13 mouse cellular contexts compared by ENCODE assay signal in the genomic region with DNA sequence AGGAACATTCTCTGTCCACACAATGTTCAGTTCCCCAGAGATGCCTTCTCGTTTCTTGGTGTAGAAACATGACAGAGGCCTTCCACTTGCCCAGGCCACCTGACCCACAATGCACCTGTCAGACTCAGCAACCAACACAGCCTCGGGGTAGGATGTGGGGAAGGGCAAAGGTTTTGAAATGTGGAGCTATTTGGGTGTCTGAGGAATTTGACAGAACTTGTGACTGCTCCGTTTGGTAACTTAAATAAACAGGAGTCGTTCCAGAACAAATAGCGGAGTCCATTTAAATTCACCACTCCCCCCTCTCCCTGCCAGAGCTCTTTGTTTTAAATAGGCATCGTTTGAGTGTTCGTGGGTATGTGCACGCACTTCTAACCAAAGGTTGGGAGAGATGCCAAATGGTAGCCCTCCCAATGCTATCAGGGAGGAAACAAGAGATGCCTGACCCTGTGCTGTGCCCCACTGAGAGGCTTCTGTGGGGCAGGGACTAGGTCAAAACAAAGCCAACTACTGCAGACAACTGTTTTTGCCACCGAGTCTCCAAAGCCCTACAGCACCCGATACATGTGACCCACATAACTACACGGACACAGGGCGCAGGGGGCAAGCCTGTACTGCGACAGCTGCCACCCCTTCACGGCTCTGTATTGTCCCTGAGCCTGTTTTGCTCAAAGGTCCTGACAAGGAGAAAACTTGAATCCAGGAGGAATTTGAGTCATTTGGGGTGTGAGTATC. TPM values are rescaled to one million over a fixed set of nuclear protein-coding genes. Genes with fewer than 3 reads are reported as not detected.
DNase-seq lines count a peak whose midpoint lies in the region; ATAC-seq lines count a peak whose summit lies in the region.
"Had no signal": no experiment of that assay in that cellular context is flagged by ENCODE, and none has a peak within 500 bp of the region (broad histone marks: within the 10 kb centered on the region; RNA-seq: fewer than 3 reads in every experiment).

No protein-coding gene starts in this region.

- no peak overlapping the region for H3K9ac ChIP-seq in intestine, embryonic 15.5 days
- H3K9ac ChIP-seq: forebrain, embryonic 15.5 days; hindbrain, embryonic 14.5 days; liver, embryonic 12.5 days had no signal

- no peaks in the 10 kb centered on the region for H3K79me2 ChIP-seq in macrophage (ENCODE audit: inconsistent target)

- H3K27me3 ChIP-seq in heart, embryonic 10.5 days (ENCODE audit: insufficient read depth, poor library complexity, severe bottlenecking), result no peaks in the 10 kb centered on the region
- no peaks in the 10 kb centered on the region for H3K27me3 ChIP-seq in megakaryocyte, embryonic 14.5 days (replicated peaks)
- H3K27me3 ChIP-seq in intestine, embryonic 15.5 days (replicated peaks), result no peaks in the 10 kb centered on the region
- H3K27me3 ChIP-seq: forebrain, embryonic 15.5 days had no signal

- DNase-seq in heart, adult 11 months, result peak; percentile 91
- DNase-seq in heart, embryonic 10.5 days (ENCODE audit: low spot score), result no peak
- peak; percentile 69 for DNase-seq in kidney, adult 9 months
- no peak for DNase-seq in spleen, postnatal 36 days (ENCODE audit: low spot score in 2 of 2)
- DNase-seq: gastrocnemius, postnatal 14 days; right cerebral cortex, postnatal 4 days had no signal

- ATAC-seq in megakaryocyte, adult 5-6 weeks (ENCODE audit: poor library complexity, severe bottlenecking), result no peak
- no peak for ATAC-seq in intestine, embryonic 15.5 days
- ATAC-seq: forebrain, embryonic 15.5 days; liver, embryonic 12.5 days had no signal

- WGBS in heart, embryonic 10.5 days, result 60% methylated on average over 14 of the region's 14 CpGs
- WGBS in macrophage (ENCODE audit: missing documents), result 54% methylated on average over 14 of the region's 14 CpGs
- 49% methylated on average over 14 of the region's 14 CpGs for WGBS in intestine, embryonic 15.5 days

- no peak overlapping the region for H3K4me2 ChIP-seq in intestine, embryonic 15.5 days (replicated peaks)
- H3K4me2 ChIP-seq: forebrain, embryonic 15.5 days; hindbrain, embryonic 14.5 days; liver, embryonic 12.5 days had no signal

- H3K4me1 ChIP-seq in heart, embryonic 10.5 days, result peaks cover 24% of the 10 kb centered on the region
- H3K4me1 ChIP-seq in megakaryocyte, embryonic 14.5 days, result peaks cover 77% of the 10 kb centered on the region
- H3K4me1 ChIP-seq in intestine, embryonic 15.5 days (replicated peaks), result 0 out of 2 replicates have a peak, but pooled peaks cover 2% of the 10 kb centered on the region
- H3K4me1 ChIP-seq: forebrain, embryonic 15.5 days had no signal

- no peaks in the 10 kb centered on the region for H3K9me3 ChIP-seq in heart, embryonic 10.5 days
- H3K9me3 ChIP-seq in megakaryocyte, embryonic 14.5 days, result peaks cover 4% of the 10 kb centered on the region; the same call in 1 of the 2 replicates
- H3K9me3 ChIP-seq in intestine, embryonic 15.5 days, result no peaks in the 10 kb centered on the region
- H3K9me3 ChIP-seq: forebrain, embryonic 15.5 days; liver, embryonic 12.5 days had no signal

- no peak overlapping the region for H3K4me3 ChIP-seq in heart, embryonic 10.5 days
- peak overlapping the region; percentile 59 for H3K4me3 ChIP-seq in megakaryocyte, embryonic 14.5 days (replicated peaks)
- H3K4me3 ChIP-seq in macrophage (ENCODE audit: inconsistent target), result no peak overlapping the region
- H3K4me3 ChIP-seq in intestine, embryonic 15.5 days (replicated peaks), result no peak overlapping the region
- H3K4me3 ChIP-seq: forebrain, embryonic 15.5 days; liver, embryonic 12.5 days had no signal

- H3K27ac ChIP-seq in heart, embryonic 10.5 days, result no peak overlapping the region
- H3K27ac ChIP-seq in macrophage, result 0 out of 2 replicates have a peak overlapping the region, but pooled peaks have one; percentile 13
- H3K27ac ChIP-seq in intestine, embryonic 15.5 days, result no peak overlapping the region
- H3K27ac ChIP-seq: forebrain, embryonic 15.5 days; hindbrain, embryonic 14.5 days; liver, embryonic 12.5 days had no signal

- H3K36me3 ChIP-seq in heart, embryonic 10.5 days, result no peaks in the 10 kb centered on the region
- H3K36me3 ChIP-seq in megakaryocyte, embryonic 14.5 days (replicated peaks; ENCODE audit: low read length), result no peaks in the 10 kb centered on the region
- H3K36me3 ChIP-seq in macrophage (ENCODE audit: inconsistent target), result 0 out of 2 replicates have a peak, but pooled peaks cover 4% of the 10 kb centered on the region
- no peaks in the 10 kb centered on the region for H3K36me3 ChIP-seq in intestine, embryonic 15.5 days
- H3K36me3 ChIP-seq: forebrain, embryonic 15.5 days; liver, embryonic 12.5 days had no signal

RNA-seq across cellular contexts. Expression of gene Cd180, which starts 23.7 kb away (rescaled TPM):
- polyA plus RNA-seq in heart, embryonic 10.5 days (2016; fragmentation: Nextera tagmentation; extraction: Ambion mirVana), result 0.34 and 0.58 TPM in 2 replicates
- polyA plus RNA-seq in megakaryocyte, embryonic 14.5 days (2012; ENCODE audit: insufficient read depth, low replicate concordance), result 1.5 TPM in 2 replicates
- 223 and 239 TPM in 2 replicates for total RNA-seq in megakaryocyte, adult 5-6 weeks (2015)
- 49.9 and 60.6 TPM in 2 replicates for total RNA-seq in megakaryocyte, adult 5-6 weeks (2017)
- 1,000 to 10,000 TPM in 1 of 26 experiments, 100 to 1,000 TPM in 25; 201 to 1,028 (median 508) TPM for total RNA-seq in macrophage (2018; cell fraction: chromatin; rRNA removed)
- total RNA-seq in macrophage (2018; cell fraction: cytosol; rRNA removed), result 100 to 1,000 TPM; 376 to 879 (median 604) TPM
- 1,000 to 10,000 TPM in 4 of 26 experiments, 100 to 1,000 TPM in 22; 480 to 1,145 (median 738) TPM for total RNA-seq in macrophage (2018; cell fraction: nucleus; rRNA removed)
- 303 to 726 TPM (median 382 TPM) in 3 replicates for polyA plus RNA-seq in macrophage (2018)
- polyA plus RNA-seq in intestine, embryonic 15.5 days (2015; fragmentation: Nextera tagmentation; extraction: Ambion mirVana), result 0.49 and 0.66 TPM in 2 replicates

Comparison
In these comparisons a context has a peak if more than half of its experiments do, and no peak if none do; other contexts are left out.
1. DNase-seq: peak in heart, adult 11 months (single experiment) and kidney, adult 9 months (single experiment); none in heart, embryonic 10.5 days (single experiment) and spleen, postnatal 36 days (0 of 2).
2. RNA of gene Cd180, which starts 23.7 kb away (polyA plus RNA-seq): 303 to 726 TPM in macrophage; 1.5 TPM in megakaryocyte, embryonic 14.5 days, 0.34 to 0.58 TPM in heart, embryonic 10.5 days and 0.49 to 0.66 TPM in intestine, embryonic 15.5 days; every median in the first group is over 100 times any median in the second.